Mouse (Mus musculus): ENCODE measurements around the gene Gm21764.
"Not testable (repeated sequence)": the region's sequence is repeated elsewhere in the genome, so short reads cannot be mapped to it uniquely, and the experiment has no call there.

Gene Gm21764

GRCm38 (mm10) chrY:18061712-18062111 is at the start of gene Gm21764:
Gene Gm21764, minus strand, starts transcription at chrY:18061812.
- not testable (repeated sequence) for DNase-seq

DNA sequence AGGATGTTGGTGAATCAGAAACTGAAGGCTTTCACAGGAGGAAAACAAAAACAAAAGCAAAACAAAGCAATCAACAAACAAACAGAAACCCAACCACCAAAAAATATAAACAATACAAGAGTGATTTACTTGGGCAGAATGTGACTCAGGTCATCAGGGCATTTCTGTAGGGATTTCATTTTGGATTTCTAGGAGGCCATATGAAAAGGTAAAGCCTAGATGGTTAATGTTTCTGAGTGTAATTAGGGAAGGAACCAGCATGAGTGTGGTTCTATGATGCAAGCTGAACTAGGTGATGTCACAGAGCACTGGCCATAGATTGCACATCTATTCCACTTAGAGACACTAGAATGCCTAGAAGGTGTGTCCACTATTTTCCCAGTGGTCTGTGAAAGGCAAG is 27.2 kb upstream of the Gm21764 start, which contains the start of gene Ssty1:
Ssty1 (plus strand) TSS at position 301 of the 400 bp plus-strand sequence.
- not testable (repeated sequence) for DNase-seq

Measured in kidney, postnatal 36 days (tissue).